Mouse (Mus musculus): Measurements from ENCODE around the gene Cacna1h. TPM values are rescaled to one million over a fixed set of nuclear protein-coding genes. Genes with fewer than 3 reads are reported as not detected.

Gene Cacna1h
- polyA plus RNA-seq, 2 experiments: 0.50 to 1.2 TPM

GRCm38 (mm10) chr17:25475946-25476744, 42.6 kb upstream of the Cacna1h start:
- Histone ChIP-seq H3K9me3 (ENCODE audit: control insufficient read depth, low read length) (no peaks in the 10 kb centered on the region), H3K4me1 (replicated peaks; ENCODE audit: control insufficient read depth in 2 of 2, insufficient read depth in 2 of 2, low read length in 1 of 2) (no peaks in the 10 kb centered on the region), H3K4me3 (ENCODE audit: insufficient read depth in 1 of 2, low read depth in 2 of 2, low read length in 2 of 2) (no peak overlapping the region), H3K36me3 (replicated peaks; ENCODE audit: control insufficient read depth, insufficient read depth, low read depth) (no peaks in the 10 kb centered on the region), H3K27me3 (ENCODE audit: control insufficient read depth, insufficient read depth, low read length) (no peaks in the 10 kb centered on the region), H3K27ac (no peak overlapping the region), H3K9ac (replicated peaks) (no peak overlapping the region), H3K4me2 (ENCODE audit: low read depth) (no peak overlapping the region)
- DNase-seq (ENCODE audit: low read depth in 3 of 3, low spot score in 3 of 3) (peak; percentile 20 to 30 (median 22)), ATAC-seq (ENCODE audit: insufficient read depth) (no peak)
- 31% methylated on average over 19 of the region's 19 CpGs for WGBS (ENCODE audit: insufficient replicate concordance)
- no peak for TF ChIP-seq EP300 (IDR thresholded peaks at IDR 0.05; ENCODE audit: low read depth)
- peak; percentile 89 for TF ChIP-seq CTCF (IDR thresholded peaks at IDR 0.05; ENCODE audit: low read depth)

GRCm38 (mm10) chr17:25474330-25475077, 40.9 kb upstream of the Cacna1h start:
- H3K36me3 ChIP-seq (replicated peaks; ENCODE audit: control insufficient read depth, insufficient read depth, low read depth): no peaks in the 10 kb centered on the region
- WGBS (ENCODE audit: insufficient replicate concordance): 3% methylated on average over 38 of the region's 38 CpGs
- H3K9ac ChIP-seq (replicated peaks): no peak overlapping the region
- H3K4me2 ChIP-seq (ENCODE audit: low read depth): peak overlapping the region; percentile 58
- H3K27me3 ChIP-seq (ENCODE audit: control insufficient read depth, insufficient read depth, low read length): no peaks in the 10 kb centered on the region
- DNase-seq (ENCODE audit: low read depth in 3 of 3, low spot score in 3 of 3) (peak; percentile 40 to 47 (median 41)), ATAC-seq (ENCODE audit: insufficient read depth) (peak; percentile 38; the same call in 1 of the 2 replicates)
- TF ChIP-seq CTCF (IDR thresholded peaks at IDR 0.05; ENCODE audit: low read depth) (peak; percentile 70), EP300 (IDR thresholded peaks at IDR 0.05; ENCODE audit: low read depth) (no peak)
- no peaks in the 10 kb centered on the region for H3K4me1 ChIP-seq (replicated peaks; ENCODE audit: control insufficient read depth in 2 of 2, insufficient read depth in 2 of 2, low read length in 1 of 2)
- no peak overlapping the region for H3K27ac ChIP-seq
- H3K4me3 ChIP-seq (ENCODE audit: insufficient read depth in 1 of 2, low read depth in 2 of 2, low read length in 2 of 2): peak overlapping the region; percentile 28 to 29
- H3K9me3 ChIP-seq (ENCODE audit: control insufficient read depth, low read length): no peaks in the 10 kb centered on the region

GRCm38 (mm10) chr17:25472044-25472443, 38.5 kb upstream of the Cacna1h start:
- ATAC-seq (ENCODE audit: insufficient read depth): no peak
- no peaks in the 10 kb centered on the region for H3K4me1 ChIP-seq (replicated peaks; ENCODE audit: control insufficient read depth in 2 of 2, insufficient read depth in 2 of 2, low read length in 1 of 2)
- TF ChIP-seq CTCF (IDR thresholded peaks at IDR 0.05; ENCODE audit: low read depth) (no peak), EP300 (IDR thresholded peaks at IDR 0.05; ENCODE audit: low read depth) (no peak)
- WGBS (ENCODE audit: insufficient replicate concordance): 32% methylated on average over 14 of the region's 14 CpGs
- H3K27me3 ChIP-seq (ENCODE audit: control insufficient read depth, insufficient read depth, low read length): no peaks in the 10 kb centered on the region
- H3K36me3 ChIP-seq (replicated peaks; ENCODE audit: control insufficient read depth, insufficient read depth, low read depth): no peaks in the 10 kb centered on the region
- H3K4me3 ChIP-seq (ENCODE audit: insufficient read depth in 1 of 2, low read depth in 2 of 2, low read length in 2 of 2): no peak overlapping the region
- H3K9ac ChIP-seq (replicated peaks): no peak overlapping the region
- H3K9me3 ChIP-seq (ENCODE audit: control insufficient read depth, low read length): no peaks in the 10 kb centered on the region
- H3K4me2 ChIP-seq (ENCODE audit: low read depth): peak overlapping the region; percentile 25
- no peak overlapping the region for H3K27ac ChIP-seq
- DNase-seq (ENCODE audit: low read depth in 3 of 3, low spot score in 3 of 3): no peak

GRCm38 (mm10) chr17:25471418-25471817, 37.8 kb upstream of the Cacna1h start:
- no peaks in the 10 kb centered on the region for H3K36me3 ChIP-seq (replicated peaks; ENCODE audit: control insufficient read depth, insufficient read depth, low read depth)
- no peaks in the 10 kb centered on the region for H3K27me3 ChIP-seq (ENCODE audit: control insufficient read depth, insufficient read depth, low read length)
- 35% methylated on average over 8 of the region's 8 CpGs for WGBS (ENCODE audit: insufficient replicate concordance)
- DNase-seq (ENCODE audit: low read depth in 3 of 3, low spot score in 3 of 3) (no peak), ATAC-seq (ENCODE audit: insufficient read depth) (peak; percentile 45; the same call in 1 of the 2 replicates)
- H3K9ac ChIP-seq (replicated peaks): no peak overlapping the region
- no peak for TF ChIP-seq EP300 (IDR thresholded peaks at IDR 0.05; ENCODE audit: low read depth)
- TF ChIP-seq CTCF (IDR thresholded peaks at IDR 0.05; ENCODE audit: low read depth): no peak
- H3K27ac ChIP-seq: no peak overlapping the region
- no peaks in the 10 kb centered on the region for H3K9me3 ChIP-seq (ENCODE audit: control insufficient read depth, low read length)
- H3K4me3 ChIP-seq (ENCODE audit: insufficient read depth in 1 of 2, low read depth in 2 of 2, low read length in 2 of 2): no peak overlapping the region
- peak overlapping the region; percentile 25 for H3K4me2 ChIP-seq (ENCODE audit: low read depth)
- H3K4me1 ChIP-seq (replicated peaks; ENCODE audit: control insufficient read depth in 2 of 2, insufficient read depth in 2 of 2, low read length in 1 of 2): no peaks in the 10 kb centered on the region

GRCm38 (mm10) chr17:25469798-25470197, 36.2 kb upstream of the Cacna1h start:
- Histone ChIP-seq H3K9ac (replicated peaks) (no peak overlapping the region), H3K4me3 (ENCODE audit: insufficient read depth in 1 of 2, low read depth in 2 of 2, low read length in 2 of 2) (no peak overlapping the region), H3K36me3 (replicated peaks; ENCODE audit: control insufficient read depth, insufficient read depth, low read depth) (no peaks in the 10 kb centered on the region), H3K4me2 (ENCODE audit: low read depth) (no peak overlapping the region), H3K9me3 (ENCODE audit: control insufficient read depth, low read length) (no peaks in the 10 kb centered on the region), H3K27ac (no peak overlapping the region), H3K27me3 (ENCODE audit: control insufficient read depth, insufficient read depth, low read length) (no peaks in the 10 kb centered on the region), H3K4me1 (replicated peaks; ENCODE audit: control insufficient read depth in 2 of 2, insufficient read depth in 2 of 2, low read length in 1 of 2) (no peaks in the 10 kb centered on the region)
- ATAC-seq (ENCODE audit: insufficient read depth) (no peak), DNase-seq (ENCODE audit: low read depth in 3 of 3, low spot score in 3 of 3) (peak in 1 of 3 experiments; percentile 11)
- WGBS (ENCODE audit: insufficient replicate concordance): 23% methylated on average over 7 of the region's 8 CpGs
- TF ChIP-seq CTCF (IDR thresholded peaks at IDR 0.05; ENCODE audit: low read depth) (peak; percentile 64), EP300 (IDR thresholded peaks at IDR 0.05; ENCODE audit: low read depth) (no peak)

All from liver, embryonic 14.5 days (tissue).